ENCODE assay signal across 9 mouse cellular contexts in the genomic region with DNA sequence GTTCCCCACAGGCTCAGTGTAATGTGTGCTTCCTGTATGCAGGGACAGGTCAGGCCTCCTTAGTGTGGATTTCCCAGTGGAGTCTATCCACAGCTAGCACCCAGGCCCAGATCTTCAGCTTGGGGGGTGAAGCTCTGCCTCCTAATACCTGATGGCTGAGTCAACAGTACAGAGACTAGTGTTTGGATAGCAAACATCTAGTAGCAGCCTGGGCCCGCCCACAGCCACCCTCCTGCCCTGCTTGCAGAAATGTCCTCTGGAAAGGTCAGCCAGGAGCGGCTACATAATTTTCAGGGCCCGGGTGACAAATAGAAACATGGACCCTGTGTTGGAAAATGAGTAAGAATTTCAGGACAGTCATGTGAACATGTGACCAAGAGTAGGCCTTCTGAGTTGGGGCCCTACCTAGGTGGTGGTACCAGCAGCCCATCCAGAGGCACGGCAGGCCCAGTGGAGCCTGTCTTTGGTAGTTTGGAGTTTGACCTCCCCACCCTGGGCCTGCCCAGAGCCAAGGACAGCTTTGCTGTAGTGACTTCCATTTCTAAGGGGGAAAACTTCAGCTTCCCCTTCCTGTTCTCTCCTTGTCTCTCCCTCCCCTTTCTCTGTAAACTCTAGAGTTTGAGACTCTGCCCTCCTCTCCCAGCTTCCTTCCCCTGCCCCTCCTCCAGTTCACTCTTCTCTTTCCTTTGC. TPM values are rescaled to one million over a fixed set of nuclear protein-coding genes. Genes with fewer than 3 reads are reported as not detected.
DNase-seq lines count a peak whose midpoint lies in the region; ATAC-seq lines count a peak whose summit lies in the region.
"Had no signal": no experiment of that assay in that cellular context is flagged by ENCODE, and none has a peak within 500 bp of the region (broad histone marks: within the 10 kb centered on the region; RNA-seq: fewer than 3 reads in every experiment).

No protein-coding gene starts in this region.

- intact Hi-C loops in heart, postnatal 10 days (cut with DNase I): no loop called here
- intact Hi-C loops in gastrocnemius, postnatal 36 days (cut with DNase I): no loop called here

- H3K9ac ChIP-seq in limb, embryonic 15.5 days: no peak overlapping the region
- no peak overlapping the region; the same call in 1 of the 2 replicates for H3K9ac ChIP-seq in midbrain, embryonic 16.5 days (ENCODE audit: low read depth, low read length)

- H3K4me1 ChIP-seq in limb, embryonic 15.5 days: peaks cover 42% of the 10 kb centered on the region
- H3K4me1 ChIP-seq in midbrain, embryonic 16.5 days (ENCODE audit: control insufficient read depth, insufficient read depth, low read length): peaks cover 16% of the 10 kb centered on the region

- peak overlapping the region; percentile 22; the same call in 1 of the 2 replicates for H3K27ac ChIP-seq in limb, embryonic 15.5 days
- H3K27ac ChIP-seq in midbrain, embryonic 16.5 days (ENCODE audit: low read length): peak overlapping the region; percentile 58; the same call in 1 of the 2 replicates

- no peak; the same call in 1 of the 2 replicates for ATAC-seq in limb, embryonic 15.5 days (ENCODE audit: insufficient number of reproducible peaks, low FRiP score, low TSS enrichment, low read depth)
- no peak; the same call in 1 of the 2 replicates for ATAC-seq in midbrain, embryonic 16.5 days

- H3K36me3 ChIP-seq in limb, embryonic 15.5 days: no peaks in the 10 kb centered on the region
- no peaks in the 10 kb centered on the region for H3K36me3 ChIP-seq in midbrain, embryonic 16.5 days (ENCODE audit: control insufficient read depth, insufficient read depth, low read length)

- no peak overlapping the region for H3K4me3 ChIP-seq in limb, embryonic 15.5 days
- no peak overlapping the region for H3K4me3 ChIP-seq in midbrain, embryonic 16.5 days (ENCODE audit: low read depth, low read length)
- H3K4me3 ChIP-seq: myocyte had no signal

- H3K4me2 ChIP-seq in limb, embryonic 15.5 days: no peak overlapping the region
- no peak overlapping the region for H3K4me2 ChIP-seq in midbrain, embryonic 16.5 days (ENCODE audit: low read length)

- no peaks in the 10 kb centered on the region for H3K9me3 ChIP-seq in limb, embryonic 15.5 days
- H3K9me3 ChIP-seq in midbrain, embryonic 16.5 days (replicated peaks; ENCODE audit: control insufficient read depth, low read length, poor library complexity, severe bottlenecking): no peaks in the 10 kb centered on the region

- no peaks in the 10 kb centered on the region for H3K27me3 ChIP-seq in limb, embryonic 15.5 days
- no peaks in the 10 kb centered on the region for H3K27me3 ChIP-seq in midbrain, embryonic 16.5 days (ENCODE audit: control insufficient read depth, insufficient read depth, low read depth, low read length)

- DNase-seq in 3T3-L1 (ENCODE audit: low read depth, low spot score): peak; percentile 60
- DNase-seq in adrenal gland, postnatal 10 days: peak; percentile 76
- peak; percentile 68 to 73 for DNase-seq in heart, postnatal 10 days
- DNase-seq in gastrocnemius, postnatal 36 days: no peak
- no peak for DNase-seq in cerebellum, adult 11 months
- DNase-seq in thymus, postnatal 0 days (ENCODE audit: low spot score): no peak

- 74% methylated on average over 4 of the region's 4 CpGs for WGBS in limb, embryonic 15.5 days
- WGBS in midbrain, embryonic 16.5 days: 67% methylated on average over 4 of the region's 4 CpGs

RNA-seq across cellular contexts. Expression of a gene that starts 32.5 kb away (rescaled TPM):
- 10 to 100 TPM; 18.7 to 26.9 TPM for total RNA-seq in adrenal gland, postnatal 10 days (2021)
- 10 to 100 TPM; 20.1 to 24.4 TPM for total RNA-seq in heart, postnatal 10 days (2021)
- polyA plus RNA-seq in limb, embryonic 15.5 days (2015; fragmentation: Nextera tagmentation; extraction: Ambion mirVana): 16.9 and 18.9 TPM in 2 replicates
- 15.0 and 15.8 TPM in 2 replicates for polyA plus RNA-seq in midbrain, embryonic 16.5 days (2015; fragmentation: Nextera tagmentation; extraction: Ambion mirVana)
- total RNA-seq in gastrocnemius, postnatal 36 days (2021): 10 to 100 TPM; 24.2 to 26.5 TPM
- polyA plus RNA-seq in thymus, postnatal 0 days (2015; fragmentation: Nextera tagmentation; extraction: Ambion mirVana): 6.5 and 7.3 TPM in 2 replicates

RNA-seq across cellular contexts. Expression of a gene that starts 58.0 kb away (rescaled TPM):
- 100 to 1,000 TPM; 386 to 496 TPM for total RNA-seq in adrenal gland, postnatal 10 days (2021)
- total RNA-seq in heart, postnatal 10 days (2021): 1,000 to 10,000 TPM; 1,610 to 1,731 TPM
- polyA plus RNA-seq in limb, embryonic 15.5 days (2015; fragmentation: Nextera tagmentation; extraction: Ambion mirVana): 546 and 644 TPM in 2 replicates
- 210 and 224 TPM in 2 replicates for polyA plus RNA-seq in midbrain, embryonic 16.5 days (2015; fragmentation: Nextera tagmentation; extraction: Ambion mirVana)
- 100 to 1,000 TPM; 186 to 375 TPM for total RNA-seq in gastrocnemius, postnatal 36 days (2021)
- 322 and 332 TPM in 2 replicates for polyA plus RNA-seq in thymus, postnatal 0 days (2015; fragmentation: Nextera tagmentation; extraction: Ambion mirVana)

Comparison
In these comparisons a context has a peak if more than half of its experiments do, and no peak if none do; other contexts are left out.
1. DNase-seq: peak in 3T3-L1 (single experiment), adrenal gland, postnatal 10 days (single experiment) and heart, postnatal 10 days (2 of 2); none in gastrocnemius, postnatal 36 days (0 of 2), cerebellum, adult 11 months (single experiment) and thymus, postnatal 0 days (single experiment).